In genomic region chr15:12355907-12356306, GRCm38 (mm10) we compare ENCODE assay signal across 28 mouse cellular contexts. TPM values are rescaled to one million over a fixed set of nuclear protein-coding genes. Genes with fewer than 3 reads are reported as not detected.
DNase-seq lines count a peak whose midpoint lies in the region; ATAC-seq and TF ChIP-seq lines count a peak whose summit lies in the region.
"Had no signal": no experiment of that assay in that cellular context is flagged by ENCODE, and none has a peak within 500 bp of the region (broad histone marks: within the 10 kb centered on the region; RNA-seq: fewer than 3 reads in every experiment).

No protein-coding gene starts in this region.

- no peaks in the 10 kb centered on the region for H3K4me1 ChIP-seq in liver, embryonic 12.5 days
- H3K4me1 ChIP-seq in liver, embryonic 11.5 days (replicated peaks; ENCODE audit: control insufficient read depth, insufficient read depth, low read length), result no peaks in the 10 kb centered on the region
- H3K4me1 ChIP-seq in midbrain, embryonic 11.5 days (ENCODE audit: control insufficient read depth, insufficient read depth, low read length), result no peaks in the 10 kb centered on the region
- H3K4me1 ChIP-seq in midbrain, postnatal 0 days (ENCODE audit: insufficient read depth, low read length), result no peaks in the 10 kb centered on the region
- H3K4me1 ChIP-seq in stomach, postnatal 0 days (replicated peaks; ENCODE audit: control insufficient read depth, insufficient read depth), result no peaks in the 10 kb centered on the region
- H3K4me1 ChIP-seq: embryonic facial prominence, embryonic 15.5 days; forebrain, embryonic 15.5 days; heart, embryonic 13.5 days; hindbrain, embryonic 12.5 days; midbrain, embryonic 12.5 days had no signal

- TF ChIP-seq CTCF in midbrain, postnatal 0 days (IDR thresholded peaks at IDR 0.05), result no peak
- no peak for TF ChIP-seq CTCF in stomach, postnatal 0 days (IDR thresholded peaks at IDR 0.05; ENCODE audit: low read depth)

- H3K9ac ChIP-seq in liver, embryonic 12.5 days, result no peak overlapping the region
- no peak overlapping the region for H3K9ac ChIP-seq in liver, embryonic 11.5 days (ENCODE audit: low read depth, low read length)
- no peak overlapping the region for H3K9ac ChIP-seq in midbrain, embryonic 11.5 days (ENCODE audit: low read length)
- H3K9ac ChIP-seq in midbrain, postnatal 0 days (replicated peaks; ENCODE audit: low read length, poor library complexity, severe bottlenecking), result no peak overlapping the region
- no peak overlapping the region for H3K9ac ChIP-seq in stomach, postnatal 0 days (ENCODE audit: low read length)
- H3K9ac ChIP-seq: embryonic facial prominence, embryonic 15.5 days; forebrain, embryonic 15.5 days; heart, embryonic 13.5 days; hindbrain, embryonic 12.5 days; limb, embryonic 13.5 days; liver, embryonic 14.5 days; midbrain, embryonic 12.5 days had no signal

- no peaks in the 10 kb centered on the region for H3K9me3 ChIP-seq in liver, embryonic 12.5 days (replicated peaks)
- H3K9me3 ChIP-seq in liver, embryonic 11.5 days (ENCODE audit: control insufficient read depth, low read length), result no peaks in the 10 kb centered on the region
- no peaks in the 10 kb centered on the region for H3K9me3 ChIP-seq in midbrain, embryonic 11.5 days (ENCODE audit: control insufficient read depth, low read length)
- H3K9me3 ChIP-seq in midbrain, postnatal 0 days (ENCODE audit: low read length), result no peaks in the 10 kb centered on the region
- H3K9me3 ChIP-seq in stomach, postnatal 0 days (ENCODE audit: control insufficient read depth, low read length), result no peaks in the 10 kb centered on the region
- H3K9me3 ChIP-seq: embryonic facial prominence, embryonic 15.5 days; forebrain, embryonic 15.5 days; heart, embryonic 13.5 days; hindbrain, embryonic 12.5 days; limb, embryonic 13.5 days; midbrain, embryonic 12.5 days had no signal

- no peak overlapping the region for H3K4me3 ChIP-seq in liver, embryonic 12.5 days
- H3K4me3 ChIP-seq in liver, embryonic 11.5 days (ENCODE audit: low read depth, low read length), result no peak overlapping the region
- H3K4me3 ChIP-seq in midbrain, embryonic 11.5 days (ENCODE audit: low read depth, low read length), result no peak overlapping the region
- no peak overlapping the region for H3K4me3 ChIP-seq in midbrain, postnatal 0 days (ENCODE audit: low read depth, low read length)
- H3K4me3 ChIP-seq in stomach, postnatal 0 days (ENCODE audit: low read depth, low read length), result no peak overlapping the region
- H3K4me3 ChIP-seq: embryonic facial prominence, embryonic 15.5 days; forebrain, embryonic 15.5 days; heart, embryonic 13.5 days; hindbrain, embryonic 12.5 days; limb, embryonic 13.5 days; midbrain, embryonic 12.5 days had no signal

- DNase-seq in liver, embryonic 11.5 days (ENCODE audit: low spot score), result no peak
- DNase-seq in midbrain, embryonic 11.5 days (ENCODE audit: low spot score, missing footprints), result peak; percentile 59
- no peak for DNase-seq in midbrain, postnatal 0 days (ENCODE audit: low spot score)
- DNase-seq in stomach, postnatal 0 days (ENCODE audit: low spot score), result no peak
- no peak for DNase-seq in layer of hippocampus, adult 11-12 months (ENCODE audit: low spot score)
- no peak for DNase-seq in spleen, postnatal 4 days (ENCODE audit: low spot score in 2 of 2)
- DNase-seq: adrenal gland, postnatal 25 days; cerebellum, adult 9-11 months; gastrocnemius, postnatal 10 days; heart, adult 18-20 months; heart, postnatal 14 days; kidney, adult 9 months; kidney, postnatal 36 days; right cerebral cortex, postnatal 14 days; spleen, adult 18-20 months; thymus, postnatal 14 days had no signal

- no peaks in the 10 kb centered on the region for H3K27me3 ChIP-seq in liver, embryonic 12.5 days (replicated peaks)
- no peaks in the 10 kb centered on the region for H3K27me3 ChIP-seq in liver, embryonic 11.5 days (replicated peaks; ENCODE audit: control insufficient read depth, insufficient read depth, low read length)
- H3K27me3 ChIP-seq in midbrain, embryonic 11.5 days (ENCODE audit: control insufficient read depth, insufficient read depth, low read length), result no peaks in the 10 kb centered on the region
- no peaks in the 10 kb centered on the region for H3K27me3 ChIP-seq in midbrain, postnatal 0 days (ENCODE audit: insufficient read depth, low read length)
- H3K27me3 ChIP-seq in stomach, postnatal 0 days (ENCODE audit: control insufficient read depth, insufficient read depth, low read length), result no peaks in the 10 kb centered on the region
- H3K27me3 ChIP-seq: embryonic facial prominence, embryonic 15.5 days; forebrain, embryonic 15.5 days; heart, embryonic 13.5 days; hindbrain, embryonic 12.5 days; limb, embryonic 13.5 days; midbrain, embryonic 12.5 days had no signal

- 69% methylated on average over 7 of the region's 7 CpGs for WGBS in liver, embryonic 12.5 days (ENCODE audit: insufficient replicate concordance)
- WGBS in liver, embryonic 11.5 days, result 81% methylated on average over 7 of the region's 7 CpGs
- 85% methylated on average over 7 of the region's 7 CpGs for WGBS in midbrain, embryonic 11.5 days
- WGBS in midbrain, postnatal 0 days, result 87% methylated on average over 7 of the region's 7 CpGs
- WGBS in stomach, postnatal 0 days, result 52% methylated on average over 7 of the region's 7 CpGs

- no peak overlapping the region for H3K4me2 ChIP-seq in liver, embryonic 12.5 days
- H3K4me2 ChIP-seq in liver, embryonic 11.5 days, result no peak overlapping the region
- no peak overlapping the region for H3K4me2 ChIP-seq in midbrain, embryonic 11.5 days
- H3K4me2 ChIP-seq in midbrain, postnatal 0 days (ENCODE audit: low read depth, low read length, poor library complexity, severe bottlenecking), result no peak overlapping the region
- H3K4me2 ChIP-seq in stomach, postnatal 0 days (replicated peaks; ENCODE audit: low read depth), result no peak overlapping the region
- H3K4me2 ChIP-seq: embryonic facial prominence, embryonic 15.5 days; forebrain, embryonic 15.5 days; heart, embryonic 13.5 days; hindbrain, embryonic 12.5 days; limb, embryonic 13.5 days; midbrain, embryonic 12.5 days had no signal

- 0 out of 2 replicates have a peak overlapping the region, but pooled peaks have one; percentile 41 for H3K27ac ChIP-seq in liver, embryonic 12.5 days
- no peak overlapping the region for H3K27ac ChIP-seq in liver, embryonic 11.5 days (ENCODE audit: low read depth, low read length)
- no peak overlapping the region for H3K27ac ChIP-seq in midbrain, embryonic 11.5 days (ENCODE audit: low read depth, low read length)
- no peak overlapping the region for H3K27ac ChIP-seq in midbrain, postnatal 0 days (ENCODE audit: low read depth, low read length)
- H3K27ac ChIP-seq in stomach, postnatal 0 days (replicated peaks), result peak overlapping the region; percentile 73; the same call in 1 of the 2 replicates
- H3K27ac ChIP-seq: embryonic facial prominence, embryonic 15.5 days; forebrain, embryonic 15.5 days; heart, embryonic 13.5 days; hindbrain, embryonic 12.5 days; limb, embryonic 13.5 days; liver, embryonic 14.5 days; midbrain, embryonic 12.5 days had no signal

- no peak for ATAC-seq in liver, embryonic 12.5 days
- ATAC-seq in liver, embryonic 11.5 days (replicated peaks; ENCODE audit: low FRiP score), result no peak
- no peak for ATAC-seq in midbrain, embryonic 11.5 days (ENCODE audit: low FRiP score)
- no peak for ATAC-seq in midbrain, postnatal 0 days (ENCODE audit: low FRiP score)
- peak; percentile 38 for ATAC-seq in megakaryocyte progenitor cell, adult 5-6 weeks (replicated peaks; ENCODE audit: poor library complexity)
- peak; percentile 9; the same call in 1 of the 2 replicates for ATAC-seq in stomach, postnatal 0 days (ENCODE audit: low FRiP score, low TSS enrichment)
- ATAC-seq: CD4-positive, CD25-positive, alpha-beta regulatory T cell, adult 4 months; forebrain, embryonic 15.5 days had no signal

- H3K36me3 ChIP-seq in liver, embryonic 12.5 days, result peaks cover 79% of the 10 kb centered on the region
- peaks cover 17% of the 10 kb centered on the region for H3K36me3 ChIP-seq in liver, embryonic 11.5 days (ENCODE audit: control insufficient read depth, insufficient read depth, low read length)
- peaks cover 16% of the 10 kb centered on the region; the same call in 1 of the 2 replicates for H3K36me3 ChIP-seq in midbrain, embryonic 11.5 days (ENCODE audit: control insufficient read depth, insufficient read depth, low read length)
- peaks cover 14% of the 10 kb centered on the region; the same call in 1 of the 2 replicates for H3K36me3 ChIP-seq in midbrain, postnatal 0 days (ENCODE audit: insufficient read depth, low read length)
- H3K36me3 ChIP-seq in stomach, postnatal 0 days (ENCODE audit: control insufficient read depth, insufficient read depth, low read length), result peaks cover 6% of the 10 kb centered on the region; the same call in 1 of the 2 replicates

- no peak for TF ChIP-seq EP300 in stomach, postnatal 0 days (optimal IDR thresholded peaks at IDR 0.05)

RNA-seq across cellular contexts. Expression of gene 1810049J17Rik, which starts 34.2 kb away (rescaled TPM):
- polyA plus RNA-seq in liver, embryonic 12.5 days (2016; fragmentation: Nextera tagmentation; extraction: Ambion mirVana), result 1.2 and 1.9 TPM in 2 replicates
- 0.58 and 1.3 TPM in 2 replicates for polyA plus RNA-seq in liver, embryonic 11.5 days (2014; fragmentation: Nextera tagmentation; extraction: Ambion mirVana)
- polyA plus RNA-seq in midbrain, embryonic 11.5 days (2014; fragmentation: Nextera tagmentation; extraction: Ambion mirVana), result 0.94 and 2.5 TPM in 2 replicates
- total RNA-seq in midbrain, postnatal 0 days (2014; rRNA removed), result not detected in 2 replicates
- 0.96 and 1.9 TPM in 2 replicates for polyA plus RNA-seq in midbrain, postnatal 0 days (2015; fragmentation: Nextera tagmentation; extraction: Ambion mirVana)
- not detected in 2 replicates for total RNA-seq in megakaryocyte progenitor cell, adult 5-6 weeks (2015)
- total RNA-seq in megakaryocyte progenitor cell, adult 5-6 weeks (2017), result 0.58 TPM in 1 of 2 replicates, not detected in the other
- 2.0 and 3.9 TPM in 2 replicates for polyA plus RNA-seq in stomach, postnatal 0 days (2015; fragmentation: Nextera tagmentation; extraction: Ambion mirVana)
- total RNA-seq: adrenal gland, postnatal 25 days; gastrocnemius, postnatal 10 days; monocyte, adult 5-6 weeks had no signal
- polyA plus RNA-seq: brain, embryonic 14.5 days; CD4-positive, CD25-positive, alpha-beta regulatory T cell, adult 4 months had no signal

RNA-seq across cellular contexts. Expression of gene Golph3, which starts 34.7 kb away (rescaled TPM):
- 79.8 and 82.7 TPM in 2 replicates for polyA plus RNA-seq in liver, embryonic 12.5 days (2016; fragmentation: Nextera tagmentation; extraction: Ambion mirVana)
- 93.0 and 107 TPM in 2 replicates for polyA plus RNA-seq in liver, embryonic 11.5 days (2014; fragmentation: Nextera tagmentation; extraction: Ambion mirVana)
- polyA plus RNA-seq in midbrain, embryonic 11.5 days (2014; fragmentation: Nextera tagmentation; extraction: Ambion mirVana), result 114 and 118 TPM in 2 replicates
- 116 and 133 TPM in 2 replicates for total RNA-seq in midbrain, postnatal 0 days (2014; rRNA removed)
- 49.1 and 55.8 TPM in 2 replicates for polyA plus RNA-seq in midbrain, postnatal 0 days (2015; fragmentation: Nextera tagmentation; extraction: Ambion mirVana)
- 110 and 118 TPM in 2 replicates for total RNA-seq in megakaryocyte progenitor cell, adult 5-6 weeks (2015)
- total RNA-seq in megakaryocyte progenitor cell, adult 5-6 weeks (2017), result 86.6 and 94.4 TPM in 2 replicates
- polyA plus RNA-seq in stomach, postnatal 0 days (2015; fragmentation: Nextera tagmentation; extraction: Ambion mirVana), result 70.7 and 73.9 TPM in 2 replicates

Comparison
In these comparisons a context has a peak if more than half of its experiments do, and no peak if none do; other contexts are left out.
1. H3K27ac ChIP-seq: peak in liver, embryonic 12.5 days (single experiment) and stomach, postnatal 0 days (single experiment); none in liver, embryonic 11.5 days (single experiment), midbrain, embryonic 11.5 days (single experiment) and midbrain, postnatal 0 days (single experiment).
2. ATAC-seq: peak in megakaryocyte progenitor cell, adult 5-6 weeks (single experiment) and stomach, postnatal 0 days (single experiment); none in liver, embryonic 12.5 days (single experiment), liver, embryonic 11.5 days (single experiment), midbrain, embryonic 11.5 days (single experiment) and midbrain, postnatal 0 days (single experiment).